Mouse (Mus musculus): ENCODE results near the gene Gm21887. TPM values are rescaled to one million over a fixed set of nuclear protein-coding genes. Genes with fewer than 3 reads are reported as not detected.
"Not testable (repeated sequence)": the region's sequence is repeated elsewhere in the genome, so short reads cannot be mapped to it uniquely, and the experiment has no call there.

Gm21887 gene
- polyA plus RNA-seq, 1 experiment from 2014 or later, result 321 TPM

- H3K36me3 ChIP-seq (ENCODE audit: control insufficient read depth, insufficient read depth, low read length); H3K4me3 ChIP-seq (ENCODE audit: low read depth, low read length); H3K9ac ChIP-seq (ENCODE audit: low read length); ATAC-seq (replicated peaks; ENCODE audit: low FRiP score); H3K27me3 ChIP-seq (ENCODE audit: control insufficient read depth, insufficient read depth, low read length); H3K9me3 ChIP-seq (ENCODE audit: control insufficient read depth, low read length); H3K27ac ChIP-seq (ENCODE audit: low read depth, low read length); H3K4me2 ChIP-seq (ENCODE audit: low read depth, low read length, severe bottlenecking); H3K4me1 ChIP-seq (replicated peaks; ENCODE audit: control insufficient read depth, insufficient read depth, low read length): not testable (repeated sequence)
- WGBS, result 41% methylated on average over 8 of the region's 11 CpGs
- peak; percentile 64 for DNase-seq (ENCODE audit: low spot score)
Observed at GRCm38 (mm10) chrX:169999226-169999883, 10.1 kb upstream of the Gm21887 start.

- H3K4me1 ChIP-seq (replicated peaks; ENCODE audit: control insufficient read depth, insufficient read depth, low read length); H3K4me2 ChIP-seq (ENCODE audit: low read depth, low read length, severe bottlenecking); H3K9me3 ChIP-seq (ENCODE audit: control insufficient read depth, low read length); H3K27ac ChIP-seq (ENCODE audit: low read depth, low read length); H3K9ac ChIP-seq (ENCODE audit: low read length); ATAC-seq (replicated peaks; ENCODE audit: low FRiP score); H3K4me3 ChIP-seq (ENCODE audit: low read depth, low read length); H3K27me3 ChIP-seq (ENCODE audit: control insufficient read depth, insufficient read depth, low read length); H3K36me3 ChIP-seq (ENCODE audit: control insufficient read depth, insufficient read depth, low read length): not testable (repeated sequence)
- WGBS, result 0% methylated on average over 1 of the region's 3 CpGs
- DNase-seq (ENCODE audit: low spot score), result peak; percentile 24
Observed at GRCm38 (mm10) chrX:169999912-170000641, 9.4 kb upstream of the Gm21887 start.

GRCm38 (mm10) chrX:170000642-170001387, 8.6 kb upstream of the Gm21887 start:
- not testable (repeated sequence) for H3K27me3 ChIP-seq (ENCODE audit: control insufficient read depth, insufficient read depth, low read length); H3K36me3 ChIP-seq (ENCODE audit: control insufficient read depth, insufficient read depth, low read length); H3K4me3 ChIP-seq (ENCODE audit: low read depth, low read length); H3K4me1 ChIP-seq (replicated peaks; ENCODE audit: control insufficient read depth, insufficient read depth, low read length); ATAC-seq (replicated peaks; ENCODE audit: low FRiP score); H3K9me3 ChIP-seq (ENCODE audit: control insufficient read depth, low read length)
- 31% methylated on average over 6 of the region's 6 CpGs for WGBS
- DNase-seq (ENCODE audit: low spot score), result peak; percentile 38
- H3K9ac ChIP-seq (ENCODE audit: low read length), result peak overlapping the region; percentile 6; the same call in 1 of the 2 replicates
- H3K4me2 ChIP-seq (ENCODE audit: low read depth, low read length, severe bottlenecking), result peak overlapping the region; percentile 1; the same call in 1 of the 2 replicates
- peak overlapping the region; percentile 68 for H3K27ac ChIP-seq (ENCODE audit: low read depth, low read length)

- peak; percentile 28 for ATAC-seq (replicated peaks; ENCODE audit: low FRiP score)
Observed at GRCm38 (mm10) chrX:170001388-170001695, 8.1 kb upstream of the Gm21887 start.

GRCm38 (mm10) chrX:170002510-170003197, 6.8 kb upstream of the Gm21887 start:
- not testable (repeated sequence) for H3K36me3 ChIP-seq (ENCODE audit: control insufficient read depth, insufficient read depth, low read length); DNase-seq (ENCODE audit: low spot score); H3K9me3 ChIP-seq (ENCODE audit: control insufficient read depth, low read length); H3K4me2 ChIP-seq (ENCODE audit: low read depth, low read length, severe bottlenecking); H3K27me3 ChIP-seq (ENCODE audit: control insufficient read depth, insufficient read depth, low read length); H3K27ac ChIP-seq (ENCODE audit: low read depth, low read length); H3K4me3 ChIP-seq (ENCODE audit: low read depth, low read length); H3K4me1 ChIP-seq (replicated peaks; ENCODE audit: control insufficient read depth, insufficient read depth, low read length); H3K9ac ChIP-seq (ENCODE audit: low read length)
- peak; percentile 66 for ATAC-seq (replicated peaks; ENCODE audit: low FRiP score)
- 34% methylated on average over 4 of the region's 18 CpGs for WGBS

More at GRCm38 (mm10) chrX:170001388-170001695, 8.1 kb upstream of the Gm21887 start:
- not testable (repeated sequence) for H3K4me2 ChIP-seq (ENCODE audit: low read depth, low read length, severe bottlenecking); H3K9me3 ChIP-seq (ENCODE audit: control insufficient read depth, low read length); H3K27ac ChIP-seq (ENCODE audit: low read depth, low read length); H3K27me3 ChIP-seq (ENCODE audit: control insufficient read depth, insufficient read depth, low read length); DNase-seq (ENCODE audit: low spot score); H3K36me3 ChIP-seq (ENCODE audit: control insufficient read depth, insufficient read depth, low read length); H3K4me1 ChIP-seq (replicated peaks; ENCODE audit: control insufficient read depth, insufficient read depth, low read length); H3K4me3 ChIP-seq (ENCODE audit: low read depth, low read length); H3K9ac ChIP-seq (ENCODE audit: low read length)
- 63% methylated on average over 8 of the region's 12 CpGs for WGBS

- not testable (repeated sequence) for H3K27me3 ChIP-seq (ENCODE audit: control insufficient read depth, insufficient read depth, low read length); ATAC-seq (replicated peaks; ENCODE audit: low FRiP score); H3K4me3 ChIP-seq (ENCODE audit: low read depth, low read length); H3K9ac ChIP-seq (ENCODE audit: low read length); H3K4me1 ChIP-seq (replicated peaks; ENCODE audit: control insufficient read depth, insufficient read depth, low read length); H3K27ac ChIP-seq (ENCODE audit: low read depth, low read length); H3K36me3 ChIP-seq (ENCODE audit: control insufficient read depth, insufficient read depth, low read length); H3K4me2 ChIP-seq (ENCODE audit: low read depth, low read length, severe bottlenecking)
- peak; percentile 6 for DNase-seq (ENCODE audit: low spot score)
- peaks cover 12% of the 10 kb centered on the region for H3K9me3 ChIP-seq (ENCODE audit: control insufficient read depth, low read length)
- 25% methylated on average over 1 of the region's 1 CpGs for WGBS
Observed at GRCm38 (mm10) chrX:170003536-170003935, 5.9 kb upstream of the Gm21887 start.

- H3K27ac ChIP-seq (ENCODE audit: low read depth, low read length), result 0 out of 2 replicates have a peak overlapping the region, but pooled peaks have one; percentile 3
- H3K4me2 ChIP-seq (ENCODE audit: low read depth, low read length, severe bottlenecking); H3K4me3 ChIP-seq (ENCODE audit: low read depth, low read length); H3K9ac ChIP-seq (ENCODE audit: low read length); H3K36me3 ChIP-seq (ENCODE audit: control insufficient read depth, insufficient read depth, low read length); H3K27me3 ChIP-seq (ENCODE audit: control insufficient read depth, insufficient read depth, low read length): not testable (repeated sequence)
- DNase-seq (ENCODE audit: low spot score), result peak; percentile 8
- WGBS, result 45% methylated on average over 2 of the region's 2 CpGs
- peaks cover 10% of the 10 kb centered on the region for H3K4me1 ChIP-seq (replicated peaks; ENCODE audit: control insufficient read depth, insufficient read depth, low read length)
- H3K9me3 ChIP-seq (ENCODE audit: control insufficient read depth, low read length), result peaks cover 16% of the 10 kb centered on the region
- ATAC-seq (replicated peaks; ENCODE audit: low FRiP score), result peak; percentile 13; the same call in 1 of the 2 replicates
Observed at GRCm38 (mm10) chrX:170004236-170004635, 5.2 kb upstream of the Gm21887 start.

GRCm38 (mm10) chrX:170004793-170005192, 4.7 kb upstream of the Gm21887 start:
- peak; percentile 49 for DNase-seq (ENCODE audit: low spot score)

More at GRCm38 (mm10) chrX:170004793-170005192, 4.7 kb upstream of the Gm21887 start:
- not testable (repeated sequence) for H3K9ac ChIP-seq (ENCODE audit: low read length); H3K27ac ChIP-seq (ENCODE audit: low read depth, low read length); H3K4me3 ChIP-seq (ENCODE audit: low read depth, low read length); H3K4me2 ChIP-seq (ENCODE audit: low read depth, low read length, severe bottlenecking); H3K36me3 ChIP-seq (ENCODE audit: control insufficient read depth, insufficient read depth, low read length); ATAC-seq (replicated peaks; ENCODE audit: low FRiP score); H3K27me3 ChIP-seq (ENCODE audit: control insufficient read depth, insufficient read depth, low read length)
- WGBS, result 26% methylated on average over 5 of the region's 5 CpGs
- peaks cover 10% of the 10 kb centered on the region for H3K4me1 ChIP-seq (replicated peaks; ENCODE audit: control insufficient read depth, insufficient read depth, low read length)
- peaks cover 21% of the 10 kb centered on the region for H3K9me3 ChIP-seq (ENCODE audit: control insufficient read depth, low read length)

Measured in forebrain, embryonic 11.5 days (tissue).